Mouse (Mus musculus) ES-E14 (cell line): ENCODE data around the gene Chrna4.

ENCODE experiments used
- CHD2 ChIP-seq: IDR thresholded peaks from 2 replicates; pipeline ENCODE4 v1.6.1; 2014; ENCODE audit warnings: mild to moderate bottlenecking, low read depth, low read length, inconsistent platforms
- MAFK ChIP-seq: IDR thresholded peaks from 2 replicates; pipeline ENCODE4 v1.6.1; 2014; ENCODE audit warnings: mild to moderate bottlenecking, low read depth, low read length, inconsistent platforms; ENCODE audit not compliant: insufficient read depth
- ZNF384 ChIP-seq: IDR thresholded peaks from 2 replicates; pipeline ENCODE4 v1.6.1; 2012; ENCODE audit warnings: low read depth, low read length, inconsistent platforms

DNA sequence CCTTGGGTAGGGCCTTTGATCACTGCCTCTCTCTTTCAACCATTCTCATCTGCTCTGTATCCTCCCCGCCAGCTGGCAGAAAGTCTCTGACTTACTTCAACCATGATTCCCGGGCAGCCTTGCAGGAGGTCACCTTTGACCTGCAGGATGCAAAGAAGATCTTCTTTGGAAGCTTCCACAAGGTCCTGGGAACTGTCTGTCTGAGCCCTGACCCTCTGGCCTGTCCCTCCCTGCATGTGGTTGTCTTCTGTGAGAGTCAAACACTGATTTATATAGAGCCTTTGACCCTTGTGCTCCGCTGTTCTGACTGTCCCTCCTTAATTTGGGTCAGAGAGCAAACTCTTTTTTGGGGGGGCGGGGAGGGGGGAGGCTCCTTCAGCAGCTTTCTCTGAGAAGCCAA, 36.3 kb downstream of the Chrna4 start:
- TF ChIP-seq MAFK (no peak), CHD2 (no peak), ZNF384 (no peak)
